Mouse (Mus musculus) liver, adult 2 months (tissue): Measurements from ENCODE around the gene Tmem217.

Source experiments
- CTCF ChIP-seq: fragments of 200-500 bp; IDR thresholded peaks from 2 replicates; pipeline ENCODE4 v1.5.1; 2011; ENCODE audit warnings: low read depth, low read length, control low read depth
- POLR2A ChIP-seq: fragments of 200-500 bp; IDR thresholded peaks from 2 replicates; pipeline ENCODE4 v1.6.1; 2011; ENCODE audit warnings: low read length, control low read depth; ENCODE audit not compliant: insufficient read depth; ENCODE audit errors: extremely low read depth

GRCm38 (mm10) chr17:29583569-29583968, 31.4 kb upstream of the Tmem217 start:
- TF ChIP-seq CTCF: no peak
- no peak for TF ChIP-seq POLR2A
